Mouse (Mus musculus): ENCODE results near the gene Lrrc37a. TPM values are rescaled to one million over a fixed set of nuclear protein-coding genes. Genes with fewer than 3 reads are reported as not detected.
"Not testable (repeated sequence)": the region's sequence is repeated elsewhere in the genome, so short reads cannot be mapped to it uniquely, and the experiment has no call there.

Gene Lrrc37a
- polyA plus RNA-seq, 1 experiment from 2014 or later: not detected

- WGBS: 77% methylated on average over 5 of the region's 5 CpGs
- Histone ChIP-seq H3K4me1 (ENCODE audit: control insufficient read depth, insufficient read depth, low read length) (no peaks in the 10 kb centered on the region), H3K27me3 (ENCODE audit: control insufficient read depth, insufficient read depth, low read length) (no peaks in the 10 kb centered on the region), H3K36me3 (ENCODE audit: control insufficient read depth, insufficient read depth, low read length) (no peaks in the 10 kb centered on the region), H3K4me2 (ENCODE audit: low read depth, low read length) (no peak overlapping the region), H3K9ac (ENCODE audit: low read length) (no peak overlapping the region), H3K4me3 (replicated peaks; ENCODE audit: low read length) (no peak overlapping the region), H3K9me3 (replicated peaks; ENCODE audit: control insufficient read depth, low read length) (no peaks in the 10 kb centered on the region), H3K27ac (ENCODE audit: low read length) (no peak overlapping the region)
- ATAC-seq (ENCODE audit: insufficient read depth, low FRiP score): no peak
Measured at GRCm38 (mm10) chr11:103419226-103419625, 85.2 kb downstream of the Lrrc37a start.

DNA sequence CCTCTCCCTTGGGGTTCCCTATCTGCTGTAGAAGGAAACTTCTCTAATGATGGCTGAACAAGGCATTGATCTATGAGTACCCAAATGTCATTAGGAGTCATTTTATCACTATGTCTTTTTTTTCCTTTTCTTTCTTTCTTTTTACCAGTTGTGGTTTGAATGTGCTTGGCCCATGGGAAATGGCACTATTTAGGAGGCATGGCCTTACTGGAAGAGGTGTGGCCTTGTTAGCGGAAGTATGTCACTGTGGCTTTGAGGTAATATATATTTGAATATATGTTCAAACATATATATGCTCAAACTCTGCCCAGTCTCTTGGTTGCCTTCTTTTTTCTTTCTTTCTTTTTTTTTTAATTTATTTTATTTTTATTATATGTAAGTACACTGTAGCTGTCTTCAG is 90.9 kb downstream of the Lrrc37a start:
- Histone ChIP-seq H3K27ac (ENCODE audit: low read length) (no peak overlapping the region), H3K4me2 (ENCODE audit: low read depth, low read length) (peak overlapping the region; percentile 74), H3K36me3 (ENCODE audit: control insufficient read depth, insufficient read depth, low read length) (no peaks in the 10 kb centered on the region), H3K9me3 (replicated peaks; ENCODE audit: control insufficient read depth, low read length) (no peaks in the 10 kb centered on the region), H3K9ac (ENCODE audit: low read length) (no peak overlapping the region), H3K4me3 (replicated peaks; ENCODE audit: low read length) (0 out of 2 replicates have a peak overlapping the region, but pooled peaks have one; percentile 80), H3K4me1 (ENCODE audit: control insufficient read depth, insufficient read depth, low read length) (no peaks in the 10 kb centered on the region), H3K27me3 (ENCODE audit: control insufficient read depth, insufficient read depth, low read length) (no peaks in the 10 kb centered on the region)
- no peak for ATAC-seq (ENCODE audit: insufficient read depth, low FRiP score)
- 89% methylated on average over 1 of the region's 1 CpGs for WGBS

DNA sequence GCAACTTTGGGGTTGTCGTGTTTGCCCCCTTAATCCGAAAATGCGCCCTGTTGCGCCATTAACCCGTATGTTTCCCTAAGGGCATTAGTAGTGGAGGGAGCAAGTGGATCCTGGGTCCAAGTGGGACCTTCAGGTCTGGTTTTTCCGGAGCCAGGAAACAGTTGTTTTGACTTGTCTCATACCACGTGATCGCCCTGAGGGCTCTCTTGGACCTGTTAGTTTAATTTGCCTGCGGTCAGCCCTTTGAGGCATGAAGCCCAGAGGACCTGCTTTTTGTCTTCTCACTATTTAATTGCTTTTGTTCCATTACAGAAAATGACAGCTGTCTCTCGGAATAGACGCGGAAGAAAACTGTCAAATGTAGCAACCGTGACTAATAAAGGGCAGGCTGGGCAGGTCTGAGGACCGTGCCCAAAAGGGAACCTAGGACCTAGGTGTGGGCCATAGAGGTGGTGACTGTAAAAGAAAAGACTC is 91.4 kb downstream of the Lrrc37a start:
- H3K27me3 ChIP-seq (ENCODE audit: control insufficient read depth, insufficient read depth, low read length): no peaks in the 10 kb centered on the region
- no peaks in the 10 kb centered on the region for H3K9me3 ChIP-seq (replicated peaks; ENCODE audit: control insufficient read depth, low read length)
- peak overlapping the region; percentile 58 for H3K27ac ChIP-seq (ENCODE audit: low read length)
- H3K4me3 ChIP-seq (replicated peaks; ENCODE audit: low read length): peak overlapping the region; percentile 80
- WGBS: 1% methylated on average over 14 of the region's 14 CpGs
- peak overlapping the region; percentile 65 for H3K9ac ChIP-seq (ENCODE audit: low read length)
- H3K4me1 ChIP-seq (ENCODE audit: control insufficient read depth, insufficient read depth, low read length): no peaks in the 10 kb centered on the region
- no peaks in the 10 kb centered on the region for H3K36me3 ChIP-seq (ENCODE audit: control insufficient read depth, insufficient read depth, low read length)
- peak overlapping the region; percentile 74 for H3K4me2 ChIP-seq (ENCODE audit: low read depth, low read length)
- ATAC-seq (ENCODE audit: insufficient read depth, low FRiP score): peak; percentile 59

GRCm38 (mm10) chr11:103411981-103412949 is 92.1 kb downstream of the Lrrc37a start, which contains the start of gene Plekhm1:
TSS of gene Plekhm1 (minus strand) at chr11:103412687.
- 0 out of 2 replicates have a peak, but pooled peaks cover 2% of the 10 kb centered on the region for H3K4me1 ChIP-seq (ENCODE audit: control insufficient read depth, insufficient read depth, low read length)
- no peaks in the 10 kb centered on the region for H3K36me3 ChIP-seq (ENCODE audit: control insufficient read depth, insufficient read depth, low read length)
- under 1% methylated on average over 67 of the region's 67 CpGs for WGBS
- no peaks in the 10 kb centered on the region for H3K27me3 ChIP-seq (ENCODE audit: control insufficient read depth, insufficient read depth, low read length)
- peak; percentile 96 for ATAC-seq (ENCODE audit: insufficient read depth, low FRiP score)
- peak within 1 kb of the TSS; percentile 74 for H3K4me2 ChIP-seq (ENCODE audit: low read depth, low read length)
- H3K27ac ChIP-seq (ENCODE audit: low read length): peak within 1 kb of the TSS; percentile 58
- no peaks in the 10 kb centered on the region for H3K9me3 ChIP-seq (replicated peaks; ENCODE audit: control insufficient read depth, low read length)
- peak within 1 kb of the TSS; percentile 80 for H3K4me3 ChIP-seq (replicated peaks; ENCODE audit: low read length)
- peak within 1 kb of the TSS; percentile 84 for H3K9ac ChIP-seq (ENCODE audit: low read length)

- Histone ChIP-seq H3K36me3 (ENCODE audit: control insufficient read depth, insufficient read depth, low read length) (no peaks in the 10 kb centered on the region), H3K9me3 (replicated peaks; ENCODE audit: control insufficient read depth, low read length) (no peaks in the 10 kb centered on the region), H3K4me3 (replicated peaks; ENCODE audit: low read length) (no peak overlapping the region), H3K27ac (ENCODE audit: low read length) (no peak overlapping the region), H3K27me3 (ENCODE audit: control insufficient read depth, insufficient read depth, low read length) (no peaks in the 10 kb centered on the region), H3K4me2 (ENCODE audit: low read depth, low read length) (peak overlapping the region; percentile 74), H3K9ac (ENCODE audit: low read length) (no peak overlapping the region), H3K4me1 (ENCODE audit: control insufficient read depth, insufficient read depth, low read length) (peaks cover 5% of the 10 kb centered on the region; the same call in 1 of the 2 replicates)
- ATAC-seq (ENCODE audit: insufficient read depth, low FRiP score): no peak
- 76% methylated on average over 1 of the region's 1 CpGs for WGBS
Measured at GRCm38 (mm10) chr11:103411301-103411700, 93.1 kb downstream of the Lrrc37a start.

DNA sequence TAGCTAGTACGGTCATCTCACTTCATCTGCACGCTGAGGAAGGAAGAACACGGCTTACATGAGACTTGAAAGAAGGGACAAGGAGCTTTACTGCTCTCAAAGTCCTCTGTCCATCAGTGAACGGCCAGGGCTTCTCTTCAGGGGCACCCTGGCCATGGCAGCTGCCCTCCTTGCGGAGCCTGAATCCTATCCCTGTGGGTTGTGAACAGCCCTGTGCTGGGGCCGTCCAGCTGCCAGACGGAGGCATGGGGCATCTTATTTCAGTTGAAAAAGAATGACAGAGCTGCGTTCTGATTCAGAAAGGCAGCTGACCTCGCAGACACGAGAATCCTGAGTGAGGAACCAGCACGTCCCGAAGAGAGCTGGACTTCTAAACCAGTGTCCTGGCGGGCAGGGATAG is 95.5 kb downstream of the Lrrc37a start:
- Histone ChIP-seq H3K4me2 (ENCODE audit: low read depth, low read length) (no peak overlapping the region), H3K27me3 (ENCODE audit: control insufficient read depth, insufficient read depth, low read length) (no peaks in the 10 kb centered on the region), H3K4me3 (replicated peaks; ENCODE audit: low read length) (no peak overlapping the region), H3K9ac (ENCODE audit: low read length) (no peak overlapping the region), H3K27ac (ENCODE audit: low read length) (no peak overlapping the region), H3K4me1 (ENCODE audit: control insufficient read depth, insufficient read depth, low read length) (peaks cover 5% of the 10 kb centered on the region; the same call in 1 of the 2 replicates), H3K9me3 (replicated peaks; ENCODE audit: control insufficient read depth, low read length) (no peaks in the 10 kb centered on the region), H3K36me3 (ENCODE audit: control insufficient read depth, insufficient read depth, low read length) (no peaks in the 10 kb centered on the region)
- no peak for ATAC-seq (ENCODE audit: insufficient read depth, low FRiP score)
- 87% methylated on average over 13 of the region's 13 CpGs for WGBS

- H3K27ac ChIP-seq (ENCODE audit: low read length); H3K4me3 ChIP-seq (replicated peaks; ENCODE audit: low read length); H3K27me3 ChIP-seq (ENCODE audit: control insufficient read depth, insufficient read depth, low read length); H3K9me3 ChIP-seq (replicated peaks; ENCODE audit: control insufficient read depth, low read length); H3K4me1 ChIP-seq (ENCODE audit: control insufficient read depth, insufficient read depth, low read length); H3K4me2 ChIP-seq (ENCODE audit: low read depth, low read length); H3K36me3 ChIP-seq (ENCODE audit: control insufficient read depth, insufficient read depth, low read length); H3K9ac ChIP-seq (ENCODE audit: low read length); ATAC-seq (ENCODE audit: insufficient read depth, low FRiP score): not testable (repeated sequence)
- WGBS: 56% methylated on average over 5 of the region's 5 CpGs
Measured at GRCm38 (mm10) chr11:103407136-103407535, 97.3 kb downstream of the Lrrc37a start.

DNA sequence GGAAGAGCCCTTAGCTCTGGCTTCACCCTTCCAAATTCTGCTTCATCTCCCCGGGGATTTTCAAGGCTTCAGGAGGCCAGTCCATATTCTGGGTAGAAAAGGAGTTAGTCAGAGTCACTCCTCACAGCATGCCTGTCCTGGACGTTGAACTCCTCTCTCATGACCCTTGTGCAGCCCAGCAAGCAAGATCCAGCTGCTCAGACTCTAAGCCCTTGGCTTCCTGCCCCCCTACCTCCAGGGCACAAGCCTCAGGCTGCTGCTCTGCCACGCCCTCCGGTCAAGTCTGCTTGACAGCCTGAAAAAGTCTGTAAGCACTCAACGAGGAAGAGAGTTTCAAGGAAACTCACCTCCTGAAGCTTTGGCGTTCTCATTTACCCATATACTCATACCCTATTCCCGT is 97.8 kb downstream of the Lrrc37a start:
- no peaks in the 10 kb centered on the region for H3K27me3 ChIP-seq (ENCODE audit: control insufficient read depth, insufficient read depth, low read length)
- no peak overlapping the region for H3K4me2 ChIP-seq (ENCODE audit: low read depth, low read length)
- no peaks in the 10 kb centered on the region; the same call in 1 of the 2 replicates for H3K36me3 ChIP-seq (ENCODE audit: control insufficient read depth, insufficient read depth, low read length)
- no peak overlapping the region for H3K27ac ChIP-seq (ENCODE audit: low read length)
- 59% methylated on average over 7 of the region's 7 CpGs for WGBS
- ATAC-seq (ENCODE audit: insufficient read depth, low FRiP score): 0 out of 2 replicates have a peak, but pooled peaks have one; percentile 51
- no peaks in the 10 kb centered on the region for H3K9me3 ChIP-seq (replicated peaks; ENCODE audit: control insufficient read depth, low read length)
- H3K4me3 ChIP-seq (replicated peaks; ENCODE audit: low read length): no peak overlapping the region
- H3K4me1 ChIP-seq (ENCODE audit: control insufficient read depth, insufficient read depth, low read length): peaks cover 5% of the 10 kb centered on the region; the same call in 1 of the 2 replicates
- H3K9ac ChIP-seq (ENCODE audit: low read length): no peak overlapping the region

DNA sequence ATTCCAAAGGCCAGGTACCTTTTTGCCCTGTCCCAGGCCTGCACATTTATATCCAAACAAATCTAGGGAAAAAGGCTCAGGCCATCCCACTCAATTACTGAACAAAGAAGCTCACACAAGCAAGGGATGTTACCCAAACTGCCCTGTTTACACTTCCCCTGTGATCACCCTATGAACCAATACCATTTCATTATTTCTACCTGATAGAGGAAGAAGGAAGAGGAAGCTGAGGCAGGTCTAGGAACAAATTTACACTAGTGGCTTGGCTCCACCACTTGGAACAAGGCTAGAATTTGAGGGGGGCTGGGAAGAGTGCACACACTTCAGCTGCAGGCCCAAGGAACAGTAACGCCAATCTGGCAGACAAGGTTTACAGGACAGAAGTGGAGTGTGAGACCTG is 98.6 kb downstream of the Lrrc37a start:
- no peak overlapping the region for H3K9ac ChIP-seq (ENCODE audit: low read length)
- H3K4me1 ChIP-seq (ENCODE audit: control insufficient read depth, insufficient read depth, low read length): peaks cover 5% of the 10 kb centered on the region; the same call in 1 of the 2 replicates
- no peak overlapping the region for H3K4me3 ChIP-seq (replicated peaks; ENCODE audit: low read length)
- no peaks in the 10 kb centered on the region; the same call in 1 of the 2 replicates for H3K36me3 ChIP-seq (ENCODE audit: control insufficient read depth, insufficient read depth, low read length)
- ATAC-seq (ENCODE audit: insufficient read depth, low FRiP score): no peak
- no peak overlapping the region for H3K27ac ChIP-seq (ENCODE audit: low read length)
- no peak overlapping the region for H3K4me2 ChIP-seq (ENCODE audit: low read depth, low read length)
- no peaks in the 10 kb centered on the region for H3K9me3 ChIP-seq (replicated peaks; ENCODE audit: control insufficient read depth, low read length)
- H3K27me3 ChIP-seq (ENCODE audit: control insufficient read depth, insufficient read depth, low read length): no peaks in the 10 kb centered on the region
- 89% methylated on average over 1 of the region's 1 CpGs for WGBS

All from stomach, embryonic 16.5 days (tissue).